ENCODE assay signal across 12 mouse cellular contexts in genomic region chr6:136524751-136525150, GRCm38 (mm10). TPM values are rescaled to one million over a fixed set of nuclear protein-coding genes. Genes with fewer than 3 reads are reported as not detected.
DNase-seq lines count a peak whose midpoint lies in the region; ATAC-seq lines count a peak whose summit lies in the region.
"Had no signal": no experiment of that assay in that cellular context is flagged by ENCODE, and none has a peak within 500 bp of the region (broad histone marks: within the 10 kb centered on the region; RNA-seq: fewer than 3 reads in every experiment).

No protein-coding gene starts in this region.

- peak overlapping the region; percentile 62 for H3K27ac ChIP-seq in heart, embryonic 16.5 days (ENCODE audit: low read length)
- H3K27ac ChIP-seq in kidney, embryonic 15.5 days, result peak overlapping the region; percentile 65; the same call in 1 of the 2 replicates
- H3K27ac ChIP-seq in forebrain, embryonic 10.5 days, result no peak overlapping the region
- H3K27ac ChIP-seq: limb, embryonic 10.5 days had no signal

- intact Hi-C loops in heart, postnatal 36 days (cut with DNase I), result no loop called here

- no peak for DNase-seq in heart, postnatal 36 days
- no peak for DNase-seq in forebrain, embryonic 10.5 days (ENCODE audit: extremely low spot score, low spot score)
- no peak for DNase-seq in thymus, adult 18-20 months
- no peak for DNase-seq in gastrocnemius, postnatal 25 days
- DNase-seq: lung, postnatal 10 days; right cerebral cortex, postnatal 4 days; thymus, postnatal 25 days had no signal

- no peak overlapping the region for H3K9ac ChIP-seq in heart, embryonic 16.5 days (ENCODE audit: low read length)
- H3K9ac ChIP-seq in kidney, embryonic 15.5 days, result no peak overlapping the region

- H3K9me3 ChIP-seq in heart, embryonic 16.5 days (replicated peaks; ENCODE audit: control insufficient read depth, low read length), result peaks cover 3% of the 10 kb centered on the region
- H3K9me3 ChIP-seq in kidney, embryonic 15.5 days (replicated peaks), result 0 out of 2 replicates have a peak, but pooled peaks cover 6% of the 10 kb centered on the region
- H3K9me3 ChIP-seq in forebrain, embryonic 10.5 days, result peaks cover 60% of the 10 kb centered on the region

- peaks cover 15% of the 10 kb centered on the region; the same call in 1 of the 2 replicates for H3K36me3 ChIP-seq in heart, embryonic 16.5 days (ENCODE audit: control insufficient read depth, insufficient read depth)
- peaks cover 50% of the 10 kb centered on the region for H3K36me3 ChIP-seq in kidney, embryonic 15.5 days
- peaks cover 91% of the 10 kb centered on the region for H3K36me3 ChIP-seq in forebrain, embryonic 10.5 days (replicated peaks)

- no peak for ATAC-seq in heart, embryonic 16.5 days (replicated peaks; ENCODE audit: extremely low read depth, insufficient read depth, low FRiP score)
- peak; percentile 21 for ATAC-seq in CD4-positive, CD25-positive, alpha-beta regulatory T cell, adult 4 months
- ATAC-seq in activated CD4-positive, CD25-positive, alpha-beta regulatory T cell, adult 4 months, result peak; percentile 52
- ATAC-seq in kidney, embryonic 15.5 days (replicated peaks; ENCODE audit: low FRiP score), result 0 out of 2 replicates have a peak, but pooled peaks have one; percentile 41

- no peaks in the 10 kb centered on the region for H3K27me3 ChIP-seq in heart, embryonic 16.5 days (ENCODE audit: control insufficient read depth, insufficient read depth, low read length)
- no peaks in the 10 kb centered on the region for H3K27me3 ChIP-seq in kidney, embryonic 15.5 days
- no peaks in the 10 kb centered on the region for H3K27me3 ChIP-seq in forebrain, embryonic 10.5 days (ENCODE audit: poor library complexity, severe bottlenecking)

- 68% methylated on average over 4 of the region's 4 CpGs for WGBS in heart, embryonic 16.5 days
- 68% methylated on average over 4 of the region's 4 CpGs for WGBS in kidney, embryonic 15.5 days
- WGBS in forebrain, embryonic 10.5 days, result 87% methylated on average over 4 of the region's 4 CpGs

- peaks cover 18% of the 10 kb centered on the region for H3K4me1 ChIP-seq in heart, embryonic 16.5 days (ENCODE audit: control insufficient read depth, insufficient read depth, low read length)
- H3K4me1 ChIP-seq in kidney, embryonic 15.5 days, result 0 out of 2 replicates have a peak, but pooled peaks cover 3% of the 10 kb centered on the region
- H3K4me1 ChIP-seq in forebrain, embryonic 10.5 days, result no peaks in the 10 kb centered on the region

- no peak overlapping the region for H3K4me3 ChIP-seq in heart, embryonic 16.5 days (ENCODE audit: low read length)
- H3K4me3 ChIP-seq in kidney, embryonic 15.5 days (replicated peaks), result no peak overlapping the region
- no peak overlapping the region for H3K4me3 ChIP-seq in forebrain, embryonic 10.5 days
- H3K4me3 ChIP-seq: limb, embryonic 10.5 days had no signal

- H3K4me2 ChIP-seq in heart, embryonic 16.5 days (ENCODE audit: low read depth, low read length), result no peak overlapping the region
- H3K4me2 ChIP-seq in kidney, embryonic 15.5 days, result no peak overlapping the region

RNA-seq across cellular contexts. Expression of gene Atf7ip, which starts 18.8 kb away (rescaled TPM):
- polyA plus RNA-seq in heart, embryonic 16.5 days (2015; fragmentation: Nextera tagmentation; extraction: Ambion mirVana), result 27.9 and 31.4 TPM in 2 replicates
- total RNA-seq in heart, postnatal 36 days (2021), result 10 to 100 TPM; 78.1 to 88.5 TPM
- 100 to 1,000 TPM in 1 of 2 experiments, 10 to 100 TPM in 1; 96.5 to 115 TPM for polyA plus RNA-seq in CD4-positive, CD25-positive, alpha-beta regulatory T cell, adult 4 months (2017; shearing (Covaris generic))
- 10 to 100 TPM; 72.8 to 79.5 TPM for polyA plus RNA-seq in activated CD4-positive, CD25-positive, alpha-beta regulatory T cell, adult 4 months (2017; shearing (Covaris generic))
- 43.1 and 44.2 TPM in 2 replicates for polyA plus RNA-seq in kidney, embryonic 15.5 days (2015; fragmentation: Nextera tagmentation; extraction: Ambion mirVana)
- 44.2 and 46.7 TPM in 2 replicates for polyA plus RNA-seq in forebrain, embryonic 10.5 days (2016; fragmentation: Nextera tagmentation; extraction: Ambion mirVana)
- 10 to 100 TPM; 38.2 to 43.5 TPM for total RNA-seq in gastrocnemius, postnatal 25 days (2021)
